Mouse (Mus musculus) lung, adult 2 months (tissue): Measurements from ENCODE around the gene Skil.

Experiments used
- CTCF ChIP-seq: fragments of 200-500 bp; IDR thresholded peaks from 2 replicates; pipeline ENCODE4 v1.5.1; 2011; ENCODE audit warnings: mild to moderate bottlenecking, low read length, control low read depth; ENCODE audit not compliant: insufficient read depth
- POLR2A ChIP-seq: fragments of 200-500 bp; IDR thresholded peaks from 2 replicates; pipeline ENCODE4 v1.6.1; 2011; ENCODE audit warnings: low read depth, mild to moderate bottlenecking, control low read depth, low read length, borderline replicate concordance; ENCODE audit errors: extremely low read depth

GRCm38 (mm10) chr3:31051730-31052129 lies 43.1 kb upstream of the Skil start:
- no peak for TF ChIP-seq POLR2A
- TF ChIP-seq CTCF: no peak
